Mouse (Mus musculus) cerebellum, adult 8-10 months (tissue): ENCODE data around the gene Dhrs7c.

ENCODE experiments used
- DNase-seq: peaks from one replicate; pipeline ENCODE4 v3.0.0; 2022

Gene Dhrs7c

DNA sequence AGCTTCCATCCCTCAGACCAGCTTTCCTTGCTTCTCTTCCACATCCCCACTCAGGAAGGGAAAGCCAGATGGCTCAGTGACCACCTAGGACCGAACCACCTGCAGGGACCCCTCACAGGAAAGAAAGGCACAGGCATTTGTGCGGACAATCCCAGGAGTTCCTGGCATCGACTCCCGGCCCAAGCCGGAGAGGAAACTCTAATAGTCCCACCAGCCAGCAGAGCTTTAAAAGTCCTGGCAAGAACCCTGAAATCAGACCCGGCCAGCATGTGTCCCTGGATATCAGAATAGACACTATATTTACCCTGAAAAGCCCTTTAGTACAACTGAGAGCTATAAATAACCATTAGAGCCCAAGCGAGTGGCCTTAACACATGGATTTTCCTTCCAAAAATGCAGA is at the start of gene Dhrs7c:
Gene Dhrs7c, plus strand, starts transcription at position 257 of the 400 bp plus-strand sequence.
- DNase-seq, result no peak

DNA sequence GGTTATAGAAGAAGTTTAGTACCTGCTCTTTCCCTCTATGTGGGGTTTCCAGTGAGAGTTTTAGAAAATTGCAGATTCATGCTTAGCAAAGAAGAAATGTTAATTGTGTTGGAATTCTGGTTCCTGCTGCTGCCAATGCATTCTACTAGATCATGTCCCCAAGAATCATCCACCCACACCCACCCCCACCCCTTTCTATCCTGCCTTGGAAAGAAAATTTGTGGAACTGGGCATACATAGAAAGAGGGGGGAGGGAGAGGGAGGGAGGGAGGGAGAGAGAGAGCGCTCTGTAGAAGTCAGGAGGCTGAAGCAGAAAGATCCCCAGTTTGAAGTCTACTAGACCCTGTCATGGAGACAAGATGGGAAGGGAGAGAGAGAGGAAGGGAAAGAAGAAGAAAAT is 41.7 kb upstream of the Dhrs7c start:
- DNase-seq, result no peak

DNA sequence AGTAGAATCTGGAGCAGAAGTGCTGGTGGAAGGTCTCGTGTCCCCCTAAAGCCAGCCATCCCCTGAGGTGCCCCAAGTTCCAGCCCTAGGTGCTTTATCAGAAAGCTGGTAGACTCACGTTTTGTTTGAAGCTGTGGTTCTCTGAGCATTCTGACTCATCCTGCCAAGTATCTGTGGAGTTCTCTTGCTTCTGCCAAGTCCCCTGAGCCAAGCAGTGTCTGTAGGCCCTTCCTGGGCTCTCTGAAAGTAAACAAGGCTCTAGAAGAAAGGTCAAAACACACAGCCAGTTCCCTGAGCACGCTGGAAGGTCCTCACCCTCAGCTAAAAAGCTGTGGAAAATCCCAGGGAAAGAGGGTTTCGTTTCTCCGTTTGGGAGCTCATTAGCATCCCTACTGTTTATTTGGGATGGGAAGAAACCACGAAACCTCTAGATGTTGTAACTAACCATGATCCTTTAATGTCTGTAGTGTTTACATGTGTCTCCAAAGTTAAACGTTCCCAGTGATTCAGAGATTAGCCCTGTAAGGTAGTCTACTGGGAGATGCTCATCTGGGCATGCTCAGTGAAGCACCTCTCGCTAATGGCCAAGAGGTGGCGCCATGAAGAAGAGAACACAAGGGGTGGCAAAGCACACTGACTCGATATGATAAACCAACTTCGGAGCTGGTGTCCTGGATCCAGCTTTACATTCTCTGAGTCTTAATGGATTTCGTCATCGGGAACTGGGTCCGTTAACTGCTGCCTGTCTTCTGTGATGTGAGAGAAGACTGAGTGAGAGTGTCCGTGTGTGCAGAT is 40.4 kb upstream of the Dhrs7c start:
- no peak for DNase-seq

DNA sequence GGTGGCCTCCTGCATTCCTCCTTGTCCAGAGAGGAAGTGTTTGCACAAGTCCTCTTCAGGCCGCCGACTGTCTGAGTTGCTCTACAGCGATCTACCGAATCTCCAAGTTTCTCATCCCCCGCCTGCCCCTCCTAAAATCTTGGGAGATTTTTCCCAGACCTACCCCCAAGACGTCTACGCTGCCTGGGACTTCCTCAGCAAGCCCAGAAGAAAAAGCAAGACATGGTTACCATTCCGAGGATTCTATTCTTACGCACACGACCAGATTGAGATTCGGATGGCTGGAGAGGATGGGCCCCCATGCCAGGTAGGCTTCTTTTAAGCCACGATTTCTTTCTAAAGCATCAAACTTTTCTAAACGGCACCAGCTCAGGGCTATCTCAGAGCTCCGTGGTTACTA is 26.9 kb upstream of the Dhrs7c start, which contains the start of gene Glp2r:
Gene Glp2r, minus strand, starts transcription at position 101 of the 400 bp plus-strand sequence.
- no peak for DNase-seq

DNA sequence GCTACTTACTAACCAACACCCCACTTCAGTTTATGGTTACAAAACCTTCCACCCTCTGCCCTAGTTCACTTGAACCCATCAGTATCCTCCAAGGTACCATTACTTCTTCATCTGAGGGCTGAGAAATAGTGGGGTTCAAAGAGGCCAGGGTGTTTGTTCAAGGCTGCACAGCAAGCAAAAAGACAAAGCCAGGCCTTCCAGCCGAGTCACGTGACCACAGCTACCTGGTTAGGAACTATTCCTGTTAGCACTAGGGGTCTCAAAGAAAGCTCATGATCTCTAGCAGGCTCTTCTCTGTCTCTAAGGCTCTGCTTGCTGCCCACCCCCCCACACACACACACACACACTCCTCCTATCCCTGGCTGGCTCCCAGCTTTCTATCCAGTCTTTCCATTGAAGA is 26.3 kb upstream of the Dhrs7c start:
- DNase-seq, result no peak

DNA sequence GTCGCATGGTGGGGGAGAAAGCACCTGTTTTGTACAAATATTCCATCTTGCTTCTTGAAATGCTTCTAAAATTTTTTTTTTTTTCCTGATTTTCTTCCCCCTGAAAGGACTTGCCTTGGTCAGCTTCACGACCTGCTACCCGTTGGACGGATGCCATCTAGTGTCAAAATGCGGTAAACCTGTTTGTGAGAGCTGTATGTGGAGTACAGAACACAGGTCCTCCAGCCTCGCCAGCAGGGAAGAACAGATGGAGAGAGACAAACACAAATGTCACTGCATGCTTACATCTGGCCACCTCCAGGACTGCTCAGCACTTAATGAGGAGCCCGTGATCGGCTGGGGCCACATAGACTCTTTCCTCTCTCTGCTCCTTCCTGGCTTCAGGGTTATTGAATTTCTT is 25.4 kb upstream of the Dhrs7c start:
- peak; percentile 32 for DNase-seq

DNA sequence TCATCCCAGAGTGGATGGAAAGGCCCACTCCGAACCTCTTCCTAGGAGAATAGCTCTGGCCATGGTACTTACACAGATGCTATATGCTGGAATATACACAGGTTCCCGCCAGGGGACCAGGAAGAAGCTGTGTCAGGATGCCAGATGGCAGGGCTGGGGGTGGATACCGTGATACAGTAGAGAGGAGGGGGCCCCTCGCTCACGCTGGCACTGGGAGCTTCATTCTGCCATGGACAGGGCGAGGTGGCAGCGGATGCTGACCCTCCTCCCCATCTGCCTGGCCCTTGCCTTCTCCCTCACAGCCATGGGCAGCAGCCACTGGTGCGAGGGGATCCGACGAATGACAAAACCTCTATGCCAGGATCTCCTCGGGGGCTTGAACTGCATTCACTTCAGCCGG is 23.6 kb upstream of the Dhrs7c start, which contains the start of gene Gsg1l2:
Gene Gsg1l2, plus strand, starts transcription at position 230 of the 400 bp plus-strand sequence.
- DNase-seq, result no peak

DNA sequence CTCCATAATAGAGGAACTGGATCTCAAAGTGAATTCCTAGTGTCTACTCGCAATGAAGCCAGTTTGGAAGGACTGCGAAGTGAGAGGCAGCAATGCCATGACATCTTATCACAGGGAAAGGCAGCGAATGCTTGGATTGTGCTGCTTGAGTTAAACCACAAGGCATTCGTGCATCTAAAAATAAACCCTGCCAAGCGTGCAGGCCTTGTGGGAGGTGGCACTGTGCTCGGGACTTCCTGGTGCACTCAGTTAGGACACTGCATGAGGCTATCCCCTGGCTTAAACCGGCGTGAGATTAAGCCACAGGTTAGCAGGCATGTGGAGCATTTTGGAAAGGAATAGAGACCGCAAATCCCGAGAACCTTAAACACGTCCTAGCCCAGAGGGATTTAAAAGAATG is 7.8 kb upstream of the Dhrs7c start:
- DNase-seq, result no peak

DNA sequence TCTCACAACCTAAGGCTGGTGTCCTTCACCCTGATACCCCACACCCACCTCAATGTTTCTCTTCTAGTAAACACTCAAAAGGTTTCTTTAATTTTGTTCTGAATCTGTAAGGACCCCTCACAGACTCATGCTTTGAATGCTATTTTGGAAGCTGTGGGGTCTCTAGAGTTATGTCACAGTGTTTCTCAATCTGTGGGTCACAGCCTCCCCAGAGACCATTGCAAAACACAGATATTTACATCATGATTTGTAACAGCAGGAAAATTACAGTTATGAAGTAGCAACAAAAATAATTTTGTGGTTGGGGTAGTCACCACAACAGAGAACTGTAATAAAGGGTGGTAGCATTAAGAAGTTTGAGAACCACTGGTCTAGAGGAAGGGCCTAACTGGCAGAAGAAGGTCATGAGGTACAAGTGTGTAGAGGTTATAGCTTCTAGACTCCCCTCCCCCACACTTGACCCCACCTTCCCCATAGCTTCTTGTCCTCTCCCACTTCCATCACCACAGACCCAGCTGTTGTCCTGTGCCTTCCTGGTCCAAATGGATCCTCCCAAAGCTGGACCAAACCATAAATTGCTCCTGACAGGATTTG is 2.2 kb downstream of the Dhrs7c start:
- DNase-seq, result no peak

DNA sequence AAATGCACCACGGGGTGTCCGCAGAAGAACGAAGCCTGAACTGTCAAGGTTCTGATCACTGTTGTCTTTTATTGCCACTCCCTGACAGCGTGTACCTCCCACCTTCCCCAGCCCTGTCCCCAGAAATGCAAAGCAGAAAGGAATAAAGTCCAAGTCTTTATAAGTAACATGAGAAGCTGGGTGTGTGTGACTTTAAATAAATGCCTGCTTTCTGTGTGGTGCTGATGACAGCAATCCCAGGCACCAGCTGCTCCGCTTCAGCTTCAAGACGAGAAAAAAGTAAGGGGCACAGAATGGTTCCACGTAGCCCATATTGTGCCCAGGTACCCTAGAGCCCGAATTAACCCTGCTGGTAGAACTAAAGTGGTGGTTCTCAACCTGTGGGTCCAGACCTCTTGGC is 3.2 kb downstream of the Dhrs7c start:
- DNase-seq, result no peak

DNA sequence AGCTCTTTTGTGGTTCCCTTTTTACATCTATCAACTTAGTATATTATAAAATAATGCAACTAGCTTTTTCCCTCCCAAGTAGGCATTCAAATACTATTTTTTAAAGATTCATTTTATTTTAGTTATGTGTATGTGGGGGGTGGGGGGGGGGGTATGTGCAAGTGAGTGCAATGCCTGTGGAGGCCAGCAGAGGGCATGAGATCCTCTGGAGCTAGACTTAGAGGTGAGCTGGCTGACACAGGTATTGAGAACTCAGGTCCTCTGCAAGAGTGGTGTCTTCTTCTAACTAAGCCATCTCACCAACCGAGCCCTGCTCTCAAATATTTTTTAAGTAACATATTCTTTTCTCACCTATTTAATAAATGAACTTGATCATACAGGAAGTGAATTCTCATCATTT is 7.6 kb downstream of the Dhrs7c start:
- DNase-seq, result no peak

DNA sequence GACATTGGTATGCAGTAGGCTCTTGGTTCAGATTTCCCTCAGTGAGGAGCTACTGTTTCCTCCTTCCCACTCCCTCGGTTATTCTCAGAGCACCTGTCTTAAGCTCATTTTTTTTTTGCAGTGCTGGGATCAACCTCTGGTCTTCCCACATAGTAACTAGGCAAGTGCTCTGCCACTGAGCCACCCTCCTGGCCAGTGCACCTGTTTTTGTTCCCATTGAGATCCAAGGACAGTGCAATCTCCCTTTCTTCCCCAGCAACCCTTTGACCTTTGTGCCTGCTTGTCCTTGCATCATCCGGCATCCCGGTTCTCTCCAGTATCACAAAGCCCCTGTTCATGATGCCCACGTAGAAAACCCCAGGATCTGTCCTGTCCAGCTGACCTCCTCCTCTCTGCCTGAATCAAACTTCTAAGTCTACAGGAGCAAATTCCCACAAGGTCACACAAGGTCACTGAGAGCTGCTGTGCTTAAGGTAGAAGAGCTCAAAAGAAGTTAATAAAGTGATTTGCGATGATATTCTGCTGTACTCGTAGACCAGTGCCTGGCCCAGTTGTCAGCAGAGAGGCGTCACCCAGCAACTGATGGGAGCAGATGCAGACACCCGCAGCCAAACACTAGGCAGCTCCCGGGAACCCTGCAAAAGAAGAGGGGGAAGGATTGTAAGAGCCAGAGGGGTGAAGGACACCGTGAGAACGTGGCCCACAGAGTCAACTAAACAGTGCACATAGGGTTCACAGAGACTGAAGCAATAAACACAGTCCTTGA is 9.0 kb downstream of the Dhrs7c start:
- no peak for DNase-seq

DNA sequence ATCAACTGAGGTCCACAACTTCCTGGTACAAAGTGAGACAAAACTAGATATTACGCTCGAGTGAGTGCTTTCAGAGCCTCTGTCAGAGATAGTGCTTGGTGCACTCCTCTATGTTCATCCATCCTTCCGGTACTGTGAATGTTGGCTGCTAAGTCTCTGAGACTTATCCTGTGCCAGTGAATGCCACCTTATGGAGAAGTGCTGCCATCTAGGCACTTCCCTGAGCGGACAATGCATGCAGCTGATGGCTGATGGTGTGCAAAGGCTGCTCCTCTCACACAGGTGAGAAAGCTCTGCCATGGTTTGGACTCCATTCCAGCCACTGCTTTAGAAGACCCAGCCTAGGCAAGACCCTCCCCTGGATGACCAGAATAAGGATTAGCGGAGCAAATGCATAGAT is 10.1 kb downstream of the Dhrs7c start:
- no peak for DNase-seq

DNA sequence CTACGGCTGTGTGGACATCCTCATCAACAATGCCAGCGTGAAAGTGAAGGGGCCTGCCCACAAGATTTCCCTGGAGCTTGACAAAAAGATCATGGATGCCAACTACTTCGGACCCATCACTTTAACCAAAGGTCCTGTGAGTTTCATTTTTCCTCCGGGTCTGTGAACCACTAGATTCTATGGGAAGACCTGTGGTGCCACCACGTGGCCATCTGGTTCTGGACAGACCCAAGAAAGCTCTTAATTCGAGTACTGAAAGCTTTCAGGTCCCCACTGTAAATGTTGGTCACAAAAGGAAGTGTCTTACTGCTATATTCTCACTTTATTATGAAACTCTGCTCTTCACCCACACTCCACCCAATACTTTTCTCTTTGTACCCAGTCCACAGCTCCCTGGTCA is 13.5 kb downstream of the Dhrs7c start:
- DNase-seq, result no peak

DNA sequence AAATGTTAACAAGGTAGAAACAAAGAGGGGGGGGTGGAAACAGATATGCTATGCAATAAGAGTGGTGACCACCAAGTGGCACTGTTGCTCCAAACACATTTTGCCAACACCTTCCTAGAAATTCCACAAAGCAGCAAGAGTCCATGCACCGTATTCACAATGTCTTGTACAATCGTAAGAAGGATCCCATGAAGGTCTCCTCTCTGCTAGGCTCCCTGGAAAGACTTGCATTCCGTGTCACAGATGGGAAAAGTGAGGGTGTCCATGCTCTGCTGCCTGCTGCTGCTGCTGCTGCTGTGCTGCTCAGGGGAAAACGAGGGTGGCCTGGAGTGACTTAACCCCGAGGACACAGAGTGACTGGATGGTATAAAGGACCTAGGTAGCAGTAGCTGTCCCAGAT is 21.6 kb downstream of the Dhrs7c start:
- peak; percentile 4 for DNase-seq

DNA sequence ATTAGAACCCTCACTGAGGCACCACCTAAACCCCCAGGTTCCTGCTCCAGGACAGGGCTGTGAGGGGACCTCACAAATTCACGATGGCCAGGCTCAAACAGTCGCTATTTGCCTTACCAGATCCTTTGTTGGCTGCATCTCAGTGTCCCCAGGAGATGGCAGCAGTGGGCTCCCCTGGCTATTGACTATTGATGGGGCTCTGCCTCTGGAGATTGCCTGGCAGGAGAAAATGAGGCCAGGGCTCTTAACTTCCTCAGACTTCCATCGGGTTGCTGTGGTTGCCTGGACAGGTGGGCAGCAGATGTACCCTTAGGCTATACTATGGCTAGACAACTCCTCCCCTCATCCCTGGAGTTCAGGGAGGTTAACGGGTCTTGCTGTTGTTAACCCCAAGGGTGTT is 22.2 kb downstream of the Dhrs7c start:
- DNase-seq, result no peak

DNA sequence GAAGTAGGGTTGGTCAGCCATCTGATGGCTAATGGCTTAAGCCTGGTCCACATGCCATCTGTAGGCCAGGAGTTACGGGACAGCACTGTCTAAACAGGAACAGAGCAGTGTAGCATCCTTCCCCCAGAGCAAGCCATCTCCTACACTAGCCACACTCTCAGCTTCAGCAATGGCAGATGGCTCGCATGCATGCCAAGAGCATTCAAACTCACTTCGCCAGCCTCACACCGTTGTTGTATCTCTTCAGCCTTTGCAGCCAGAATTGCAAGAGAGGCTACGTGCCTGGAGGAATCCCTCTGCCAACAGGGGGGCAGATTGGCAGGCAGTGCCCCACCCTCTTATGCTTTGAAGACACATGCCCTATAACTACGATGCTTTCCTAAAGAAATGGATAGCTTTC is 23.6 kb downstream of the Dhrs7c start:
- peak; percentile 9 for DNase-seq

DNA sequence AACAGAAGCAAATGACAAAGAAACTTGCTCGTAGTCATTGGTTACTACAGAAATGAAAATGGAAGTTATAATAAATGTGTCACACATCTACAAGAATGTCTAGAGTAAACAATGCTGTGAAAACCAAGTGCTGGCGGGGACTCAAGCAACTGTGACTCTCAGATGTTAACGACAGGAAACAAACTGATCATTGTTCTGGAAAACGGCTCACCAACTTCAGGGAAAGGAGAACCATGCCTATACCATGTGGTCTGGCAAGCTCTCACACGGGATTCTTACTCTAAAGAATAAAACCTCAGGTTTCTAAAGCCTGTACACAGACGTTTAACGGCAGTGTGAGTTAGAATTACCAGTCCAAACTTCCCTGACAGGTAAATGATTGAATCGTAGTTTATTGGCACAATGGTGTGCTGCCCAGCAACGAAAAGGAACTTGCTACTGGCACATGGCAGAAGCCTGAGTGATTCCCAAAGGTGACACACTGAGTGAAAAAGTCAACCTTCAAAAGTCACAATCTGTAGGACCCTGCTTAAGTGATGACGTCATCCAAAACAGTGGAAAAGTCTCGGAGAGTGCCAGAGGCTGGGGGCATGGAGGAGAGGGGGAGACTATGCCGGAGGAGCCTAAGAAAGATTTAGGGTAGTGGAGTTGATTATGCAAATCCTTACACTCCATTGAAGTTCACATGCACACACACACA is 30.5 kb downstream of the Dhrs7c start:
- no peak for DNase-seq

DNA sequence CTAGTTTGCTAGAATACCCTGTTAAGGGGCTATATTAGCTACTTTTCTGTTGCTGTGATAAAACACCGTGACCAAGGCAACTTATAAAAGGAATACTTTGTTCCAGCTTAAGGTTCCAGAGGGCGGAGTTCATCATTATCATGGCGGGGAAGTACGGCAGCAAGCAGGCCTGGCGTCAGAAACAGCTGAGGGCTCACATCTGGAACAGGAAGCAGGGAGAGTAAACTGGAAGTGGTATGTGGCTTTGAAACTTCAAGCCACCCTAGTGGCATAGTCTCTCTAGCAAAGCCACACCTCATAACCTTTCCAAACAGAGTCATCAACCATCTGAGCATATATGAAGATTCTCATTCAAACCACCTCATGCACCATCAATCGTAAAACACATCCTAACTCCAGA is 31.5 kb downstream of the Dhrs7c start:
- DNase-seq, result no peak

DNA sequence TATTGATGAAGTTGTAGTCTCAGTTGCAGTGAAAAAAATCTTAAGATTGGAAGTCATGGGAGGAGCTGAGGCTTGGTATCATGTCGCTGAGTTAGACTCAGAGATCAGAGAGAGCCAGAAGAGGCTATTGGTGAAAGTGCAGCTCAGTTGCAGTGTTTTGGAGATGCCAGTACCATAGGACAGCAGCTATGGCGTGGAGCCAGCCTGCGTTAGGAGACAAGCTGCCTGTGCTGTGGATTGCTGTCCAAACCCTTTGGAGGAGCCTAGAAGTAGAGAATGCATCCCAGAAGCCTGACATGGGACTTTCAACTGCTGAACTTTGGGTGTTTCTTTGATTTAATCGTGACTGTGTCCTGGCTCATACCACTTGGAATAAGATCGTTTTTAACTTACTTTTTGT is 33.8 kb downstream of the Dhrs7c start:
- no peak for DNase-seq

DNA sequence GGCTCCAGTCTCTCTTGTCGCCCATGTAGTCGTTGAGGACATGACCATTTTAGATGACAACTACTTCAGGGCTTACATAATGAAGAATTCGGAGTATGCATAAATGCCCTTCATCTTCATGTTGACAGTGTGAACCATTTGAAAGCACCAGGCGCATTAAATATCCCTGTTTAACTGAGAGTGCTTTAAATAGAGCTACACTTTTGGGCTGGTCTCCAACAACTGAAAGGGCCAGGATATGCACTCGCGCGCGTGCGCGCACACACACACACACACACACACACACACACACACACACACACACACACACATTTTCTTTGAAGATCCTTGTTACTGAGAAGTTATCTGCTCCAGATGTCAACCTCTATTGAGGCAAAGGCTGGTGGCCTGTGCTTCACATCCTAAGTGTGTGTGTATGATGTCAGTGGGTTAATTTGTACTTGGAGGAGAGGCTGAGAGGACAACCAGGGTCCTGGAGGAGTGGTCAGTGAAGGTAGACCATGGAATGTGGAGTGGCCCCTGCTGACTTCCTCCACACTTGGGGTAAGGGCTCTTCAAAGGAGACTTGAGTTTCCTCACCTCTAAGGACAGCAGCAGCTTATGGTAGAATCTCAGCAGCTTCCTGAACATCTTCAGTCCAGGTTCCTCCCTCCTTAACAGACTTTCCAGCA is 37.6 kb downstream of the Dhrs7c start:
- DNase-seq, result no peak

DNA sequence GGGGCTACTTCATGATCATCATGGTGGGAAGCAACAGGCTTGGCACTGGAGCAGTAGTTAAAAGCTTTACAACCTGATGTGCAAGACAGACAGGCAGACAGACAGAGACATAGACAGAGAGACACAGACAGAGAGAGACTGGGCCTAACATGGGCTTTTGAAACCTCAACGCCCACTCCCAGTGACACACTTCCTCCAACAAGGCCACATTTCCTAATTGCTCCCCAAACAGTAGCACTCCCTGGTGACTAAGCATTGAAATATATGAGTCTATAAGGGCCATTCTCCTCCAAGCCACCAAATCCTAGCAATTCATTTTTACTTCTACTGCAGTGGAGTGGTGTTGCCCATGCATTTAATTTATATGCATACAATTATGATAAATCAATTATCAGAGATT is 41.8 kb downstream of the Dhrs7c start:
- no peak for DNase-seq

DNA sequence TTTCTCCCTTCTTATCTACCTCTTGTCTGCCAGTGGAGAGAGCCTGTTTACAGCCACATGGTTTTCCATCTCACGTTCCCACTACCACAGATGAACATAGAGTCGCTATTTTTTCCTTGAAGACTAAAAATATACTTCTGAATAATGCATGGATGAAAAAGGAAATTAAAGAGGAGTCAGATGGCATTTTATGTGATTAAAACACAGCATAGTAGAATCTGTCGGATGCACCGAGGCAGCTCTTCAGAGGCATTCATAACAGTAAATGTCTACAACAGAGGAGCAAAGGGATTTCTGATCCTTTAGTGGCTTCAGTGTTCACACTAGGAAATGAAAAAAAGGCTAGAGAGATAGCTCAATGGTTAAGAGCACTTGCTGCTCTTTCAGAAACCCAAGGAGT is 47.2 kb downstream of the Dhrs7c start:
- DNase-seq, result no peak
